Mouse (Mus musculus): Measurements from ENCODE around the gene Robo4. TPM values are rescaled to one million over a fixed set of nuclear protein-coding genes. Genes with fewer than 3 reads are reported as not detected.

Gene Robo4
- polyA plus RNA-seq, 1 experiment = not detected

DNA sequence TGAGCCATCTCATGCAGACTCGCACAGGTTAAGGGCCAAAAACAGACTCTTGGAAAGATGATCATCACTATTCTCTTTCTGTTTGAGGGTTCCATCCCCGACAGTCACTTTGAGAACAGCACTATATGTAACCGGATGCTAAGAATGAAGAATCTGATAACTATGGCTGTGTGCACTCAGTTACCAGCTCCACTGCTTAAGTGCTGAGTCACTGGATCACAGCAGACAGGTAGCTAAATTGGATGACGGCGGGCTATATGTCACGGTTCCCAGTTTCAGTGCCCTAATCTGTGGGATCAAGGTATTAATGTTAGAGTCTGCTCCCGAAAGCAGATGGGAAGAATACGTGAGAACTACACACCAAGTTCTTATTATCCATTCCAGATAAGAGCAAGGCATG, 54.2 kb downstream of the Robo4 start:
- H3K79me2 ChIP-seq (ENCODE audit: control insufficient read depth, insufficient read depth) = no peaks in the 10 kb centered on the region
- H3K4me2 ChIP-seq (ENCODE audit: low read depth) = no peak overlapping the region
- no peak for TF ChIP-seq MAX (IDR thresholded peaks at IDR 0.05; ENCODE audit: low read depth)
- no peak for TF ChIP-seq SRF (IDR thresholded peaks at IDR 0.05; ENCODE audit: control insufficient read depth, insufficient read length, low read depth)
- TF ChIP-seq MYOD1 (IDR thresholded peaks at IDR 0.05; ENCODE audit: control insufficient read depth in 1 of 3, insufficient read length in 2 of 3, low read depth in 2 of 3) = no peak
- no peak for TF ChIP-seq MYOG (IDR thresholded peaks at IDR 0.05; ENCODE audit: control insufficient read depth in 1 of 3, insufficient read depth in 1 of 3, insufficient read length in 2 of 3, low read depth in 2 of 3)
- no peak for TF ChIP-seq POLR2AphosphoS2 (IDR thresholded peaks at IDR 0.05; ENCODE audit: insufficient read length, low read depth)
- TF ChIP-seq TCF3 (IDR thresholded peaks at IDR 0.05; ENCODE audit: insufficient read length, low read depth) = no peak
- no peak for TF ChIP-seq REST (IDR thresholded peaks at IDR 0.05; ENCODE audit: insufficient read depth, insufficient read length)
- TF ChIP-seq E2F4 (IDR thresholded peaks at IDR 0.05; ENCODE audit: insufficient read depth) = no peak
- TF ChIP-seq POLR2A (IDR thresholded peaks at IDR 0.05; ENCODE audit: insufficient read length, low read depth) = no peak
- no peak for TF ChIP-seq CEBPB (IDR thresholded peaks at IDR 0.05; ENCODE audit: insufficient read depth, poor library complexity, severe bottlenecking)
- no peak overlapping the region for H3ac ChIP-seq (ENCODE audit: control insufficient read depth, insufficient read length)
- H3K27me3 ChIP-seq (ENCODE audit: control insufficient read depth, insufficient read depth, insufficient read length) = peaks cover 57% of the 10 kb centered on the region
- H3K4me3 ChIP-seq = no peak overlapping the region
- H3K36me3 ChIP-seq (ENCODE audit: control insufficient read depth, insufficient read depth) = no peaks in the 10 kb centered on the region

DNA sequence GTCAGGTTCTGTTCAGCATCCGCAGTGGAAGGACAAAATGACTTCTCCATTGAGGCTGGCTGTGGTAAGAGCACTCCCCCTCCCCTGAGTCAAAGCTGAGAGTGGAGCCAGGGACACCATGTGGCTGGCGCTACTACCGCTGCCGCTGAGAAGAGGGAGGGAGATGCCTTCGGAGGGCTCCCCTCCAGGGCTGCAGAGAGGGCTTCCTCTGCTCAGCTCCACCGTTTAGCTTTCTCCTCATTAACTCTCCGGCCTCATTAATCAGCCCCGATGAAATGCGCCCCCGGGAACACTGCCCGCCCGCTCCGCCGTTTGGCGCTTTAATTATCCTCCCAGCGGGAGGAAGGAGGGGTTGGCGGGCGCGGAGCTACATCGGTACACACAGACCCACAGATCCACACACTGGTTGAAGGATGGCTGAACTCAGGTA, 54.8 kb downstream of the Robo4 start:
- Histone ChIP-seq H3K27me3 (ENCODE audit: control insufficient read depth, insufficient read depth, insufficient read length) (peaks cover 61% of the 10 kb centered on the region), H3K4me2 (ENCODE audit: low read depth) (no peak overlapping the region), H3ac (ENCODE audit: control insufficient read depth, insufficient read length) (no peak overlapping the region), H3K36me3 (ENCODE audit: control insufficient read depth, insufficient read depth) (no peaks in the 10 kb centered on the region), H3K79me2 (ENCODE audit: control insufficient read depth, insufficient read depth) (no peaks in the 10 kb centered on the region), H3K4me3 (no peak overlapping the region)
- TF ChIP-seq CEBPB (IDR thresholded peaks at IDR 0.05; ENCODE audit: insufficient read depth, poor library complexity, severe bottlenecking) (no peak), TCF3 (IDR thresholded peaks at IDR 0.05; ENCODE audit: insufficient read length, low read depth) (no peak), POLR2A (IDR thresholded peaks at IDR 0.05; ENCODE audit: insufficient read length, low read depth) (no peak), MYOD1 (IDR thresholded peaks at IDR 0.05; ENCODE audit: control insufficient read depth in 1 of 3, insufficient read length in 2 of 3, low read depth in 2 of 3) (no peak), REST (IDR thresholded peaks at IDR 0.05; ENCODE audit: insufficient read depth, insufficient read length) (no peak), SRF (IDR thresholded peaks at IDR 0.05; ENCODE audit: control insufficient read depth, insufficient read length, low read depth) (no peak), USF1 (IDR thresholded peaks at IDR 0.05; ENCODE audit: low read depth) (no peak), MAX (IDR thresholded peaks at IDR 0.05; ENCODE audit: low read depth) (no peak), POLR2AphosphoS2 (IDR thresholded peaks at IDR 0.05; ENCODE audit: insufficient read length, low read depth) (no peak), MYOG (IDR thresholded peaks at IDR 0.05; ENCODE audit: control insufficient read depth in 1 of 3, insufficient read depth in 1 of 3, insufficient read length in 2 of 3, low read depth in 2 of 3) (no peak), E2F4 (IDR thresholded peaks at IDR 0.05; ENCODE audit: insufficient read depth) (no peak)

DNA sequence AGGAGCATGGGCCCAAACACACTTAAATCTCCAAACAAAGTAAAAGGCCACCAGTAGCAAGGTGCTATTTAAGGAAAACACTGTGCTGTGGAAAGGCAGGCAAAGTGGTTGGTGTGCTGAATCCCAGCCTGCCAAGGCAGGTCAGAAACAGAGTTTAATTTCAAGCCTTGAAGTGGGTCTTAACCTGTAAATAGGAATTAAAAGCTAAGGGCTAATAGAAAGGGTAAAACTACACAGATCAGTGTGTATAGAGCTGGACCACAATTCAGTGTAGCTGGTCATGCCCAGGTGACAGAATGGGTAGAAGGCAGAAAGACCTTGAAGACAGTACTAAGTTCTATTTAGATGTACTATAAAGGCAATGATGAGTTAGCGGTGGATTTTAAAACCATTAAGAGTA, 55.5 kb downstream of the Robo4 start:
- TF ChIP-seq SRF (IDR thresholded peaks at IDR 0.05; ENCODE audit: control insufficient read depth, insufficient read length, low read depth) (no peak), MYOD1 (IDR thresholded peaks at IDR 0.05; ENCODE audit: control insufficient read depth in 1 of 3, insufficient read length in 2 of 3, low read depth in 2 of 3) (no peak), MYOG (IDR thresholded peaks at IDR 0.05; ENCODE audit: control insufficient read depth in 1 of 3, insufficient read depth in 1 of 3, insufficient read length in 2 of 3, low read depth in 2 of 3) (no peak), TCF3 (IDR thresholded peaks at IDR 0.05; ENCODE audit: insufficient read length, low read depth) (no peak), USF1 (IDR thresholded peaks at IDR 0.05; ENCODE audit: low read depth) (no peak), MAX (IDR thresholded peaks at IDR 0.05; ENCODE audit: low read depth) (no peak), POLR2A (IDR thresholded peaks at IDR 0.05; ENCODE audit: insufficient read length, low read depth) (no peak), E2F4 (IDR thresholded peaks at IDR 0.05; ENCODE audit: insufficient read depth) (no peak), TCF12 (IDR thresholded peaks at IDR 0.05; ENCODE audit: insufficient read depth, poor library complexity, severe bottlenecking) (no peak)
- Histone ChIP-seq H3K4me3 (no peak overlapping the region), H3K36me3 (ENCODE audit: control insufficient read depth, insufficient read depth) (no peaks in the 10 kb centered on the region), H3K79me2 (ENCODE audit: control insufficient read depth, insufficient read depth) (no peaks in the 10 kb centered on the region), H3K27me3 (ENCODE audit: control insufficient read depth, insufficient read depth, insufficient read length) (peaks cover 68% of the 10 kb centered on the region), H3ac (ENCODE audit: control insufficient read depth, insufficient read length) (no peak overlapping the region), H3K4me2 (ENCODE audit: low read depth) (no peak overlapping the region)

DNA sequence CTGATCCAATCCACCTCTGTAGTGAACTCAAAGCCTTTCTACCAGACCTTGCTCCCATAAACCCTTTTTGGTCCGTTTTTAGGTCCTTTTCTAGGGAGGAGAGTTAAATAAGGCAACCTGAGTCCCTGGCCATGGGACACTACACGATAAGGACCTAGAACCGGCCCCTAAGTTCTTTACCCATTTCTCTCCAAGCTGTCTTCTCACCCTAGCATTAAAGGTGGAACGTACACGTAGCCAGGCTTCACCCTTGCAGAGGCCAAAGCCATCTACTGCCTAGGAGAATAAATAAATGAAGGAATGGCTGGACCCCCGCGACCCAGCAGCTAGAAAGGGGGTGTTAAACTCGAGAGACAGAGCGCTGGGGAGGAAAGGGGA, 58.0 kb downstream of the Robo4 start:
- Histone ChIP-seq H3K4me2 (ENCODE audit: low read depth) (no peak overlapping the region), H3K27me3 (ENCODE audit: control insufficient read depth, insufficient read depth, insufficient read length) (peaks cover 66% of the 10 kb centered on the region), H3K36me3 (ENCODE audit: control insufficient read depth, insufficient read depth) (no peaks in the 10 kb centered on the region), H3ac (ENCODE audit: control insufficient read depth, insufficient read length) (no peak overlapping the region), H3K4me3 (no peak overlapping the region), H3K79me2 (ENCODE audit: control insufficient read depth, insufficient read depth) (no peaks in the 10 kb centered on the region)
- no peak for TF ChIP-seq MYOG (IDR thresholded peaks at IDR 0.05; ENCODE audit: control insufficient read depth in 1 of 3, insufficient read depth in 1 of 3, insufficient read length in 2 of 3, low read depth in 2 of 3)
- TF ChIP-seq TCF12 (IDR thresholded peaks at IDR 0.05; ENCODE audit: insufficient read depth, poor library complexity, severe bottlenecking) = no peak
- TF ChIP-seq E2F4 (IDR thresholded peaks at IDR 0.05; ENCODE audit: insufficient read depth) = no peak
- no peak for TF ChIP-seq TCF3 (IDR thresholded peaks at IDR 0.05; ENCODE audit: insufficient read length, low read depth)
- TF ChIP-seq POLR2A (IDR thresholded peaks at IDR 0.05; ENCODE audit: insufficient read length, low read depth) = no peak
- no peak for TF ChIP-seq MYOD1 (IDR thresholded peaks at IDR 0.05; ENCODE audit: control insufficient read depth in 1 of 3, insufficient read length in 2 of 3, low read depth in 2 of 3)
- TF ChIP-seq POLR2AphosphoS2 (IDR thresholded peaks at IDR 0.05; ENCODE audit: insufficient read length, low read depth) = no peak
- TF ChIP-seq REST (IDR thresholded peaks at IDR 0.05; ENCODE audit: insufficient read depth, insufficient read length) = no peak
- no peak for TF ChIP-seq SRF (IDR thresholded peaks at IDR 0.05; ENCODE audit: control insufficient read depth, insufficient read length, low read depth)
- no peak for TF ChIP-seq MAX (IDR thresholded peaks at IDR 0.05; ENCODE audit: low read depth)
- no peak for TF ChIP-seq USF1 (IDR thresholded peaks at IDR 0.05; ENCODE audit: low read depth)
- no peak for TF ChIP-seq CEBPB (IDR thresholded peaks at IDR 0.05; ENCODE audit: insufficient read depth, poor library complexity, severe bottlenecking)
